Comparison of ENCODE assay signal across 19 mouse cellular contexts in genomic region chr10:76009812-76010211, GRCm38 (mm10). TPM values are rescaled to one million over a fixed set of nuclear protein-coding genes. Genes with fewer than 3 reads are reported as not detected.
"Had no signal": no experiment of that assay in that cellular context is flagged by ENCODE, and none has a peak within 500 bp of the region (broad histone marks: within the 10 kb centered on the region; RNA-seq: fewer than 3 reads in every experiment).

No protein-coding gene starts in this region.

- H3K27ac ChIP-seq: neural tube, embryonic 12.5 days; neural tube, embryonic 13.5 days; neural tube, embryonic 15.5 days; stomach, embryonic 15.5 days; stomach, postnatal 0 days had no signal

- H3K36me3 ChIP-seq: neural tube, embryonic 12.5 days; neural tube, embryonic 13.5 days; neural tube, embryonic 15.5 days; stomach, embryonic 15.5 days had no signal

- H3K9me3 ChIP-seq: neural tube, embryonic 12.5 days; neural tube, embryonic 13.5 days; neural tube, embryonic 15.5 days; stomach, embryonic 15.5 days had no signal

- H3K9ac ChIP-seq: neural tube, embryonic 12.5 days; neural tube, embryonic 13.5 days; neural tube, embryonic 15.5 days; stomach, embryonic 15.5 days had no signal

- DNase-seq: retina, postnatal 1 day; right cerebral cortex, adult 18-20 months; right cerebral cortex, postnatal 14 days; right cerebral cortex, postnatal 25 days; right cerebral cortex, postnatal 4 days; spleen, adult 18-20 months; thymus, adult 18-20 months; thymus, adult 2 months; thymus, postnatal 14 days; thymus, postnatal 25 days; thymus, postnatal 36 days; thymus, postnatal 4 days had no signal

- H3K4me3 ChIP-seq: neural tube, embryonic 12.5 days; neural tube, embryonic 13.5 days; neural tube, embryonic 15.5 days; stomach, embryonic 15.5 days had no signal

- H3K27me3 ChIP-seq: neural tube, embryonic 12.5 days; neural tube, embryonic 13.5 days; neural tube, embryonic 15.5 days; stomach, embryonic 15.5 days had no signal

- H3K4me2 ChIP-seq: neural tube, embryonic 12.5 days; neural tube, embryonic 13.5 days; neural tube, embryonic 15.5 days; stomach, embryonic 15.5 days had no signal

- H3K4me1 ChIP-seq: neural tube, embryonic 12.5 days; neural tube, embryonic 13.5 days; neural tube, embryonic 15.5 days; stomach, embryonic 15.5 days had no signal

RNA-seq across cellular contexts. Expression of gene Gm5134, which starts 55.5 kb away (rescaled TPM):
- polyA plus RNA-seq: neural tube, embryonic 12.5 days; neural tube, embryonic 13.5 days; neural tube, embryonic 15.5 days; stomach, embryonic 14.5 days; stomach, embryonic 15.5 days; stomach, embryonic 16.5 days; stomach, postnatal 0 days had no signal
